Mouse (Mus musculus) urinary bladder, adult 2 months (tissue): ENCODE data around the gene Tbl1xr1. TPM values are rescaled to one million over a fixed set of nuclear protein-coding genes. Genes with fewer than 3 reads are reported as not detected.

Experiments
- DNase-seq: peaks from one replicate; pipeline ENCODE4 v3.0.0; 2022; ENCODE audit warnings: low spot score
- polyA plus RNA-seq: library from polyadenylated mRNA; depleted of rRNA; stranded (reverse); fragments of >200 nt; gene quantifications from 2 replicates; pipeline ENCODE4 v1.2.3, GENCODE M21; 2012; rRNA removed

Gene Tbl1xr1
- polyA plus RNA-seq, result 24.9 and 34.9 TPM in 2 replicates

DNA sequence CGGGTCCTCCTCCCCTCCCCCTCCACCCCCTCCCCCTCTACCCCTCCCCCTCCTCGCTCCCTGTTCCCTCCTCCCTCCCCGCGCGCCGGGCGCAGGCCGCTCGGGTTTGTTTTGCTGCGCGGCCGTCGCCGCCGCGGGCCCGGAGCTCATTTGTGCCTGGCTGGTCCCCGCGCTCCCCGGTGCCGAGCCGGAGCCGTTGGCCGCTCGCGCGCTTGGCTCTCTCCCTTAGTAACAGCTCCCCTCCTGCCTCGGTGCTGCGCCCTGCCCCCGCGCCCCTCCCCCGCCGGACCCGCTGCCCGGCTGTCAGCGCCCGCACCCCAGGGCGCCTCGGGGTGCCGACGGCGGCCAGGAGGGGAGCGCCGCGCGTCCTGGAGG lies at the start of gene Tbl1xr1:
Gene Tbl1xr1 (plus strand): TSS at position 92 of the 375 bp plus-strand sequence.
- peak; percentile 95 for DNase-seq

DNA sequence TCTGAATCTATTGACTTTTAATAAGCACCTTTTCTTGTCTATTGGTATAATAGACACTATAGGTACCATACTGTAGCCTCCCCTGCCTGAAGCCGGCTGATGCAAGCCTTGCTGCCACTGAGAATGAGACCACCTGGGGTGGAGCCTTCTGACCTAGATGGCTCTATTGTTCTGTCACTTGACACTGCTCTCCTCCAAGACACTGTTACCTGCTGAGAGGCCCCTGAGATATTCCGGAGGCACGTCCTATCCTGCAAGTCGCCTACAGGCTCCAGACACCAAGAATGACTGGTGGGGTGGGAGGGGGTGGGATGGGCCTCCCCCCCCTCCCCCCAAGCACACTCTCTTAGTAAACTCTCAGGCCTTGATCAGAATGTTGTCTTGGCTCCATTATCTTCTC lies 38.4 kb upstream of the Tbl1xr1 start:
- no peak for DNase-seq

DNA sequence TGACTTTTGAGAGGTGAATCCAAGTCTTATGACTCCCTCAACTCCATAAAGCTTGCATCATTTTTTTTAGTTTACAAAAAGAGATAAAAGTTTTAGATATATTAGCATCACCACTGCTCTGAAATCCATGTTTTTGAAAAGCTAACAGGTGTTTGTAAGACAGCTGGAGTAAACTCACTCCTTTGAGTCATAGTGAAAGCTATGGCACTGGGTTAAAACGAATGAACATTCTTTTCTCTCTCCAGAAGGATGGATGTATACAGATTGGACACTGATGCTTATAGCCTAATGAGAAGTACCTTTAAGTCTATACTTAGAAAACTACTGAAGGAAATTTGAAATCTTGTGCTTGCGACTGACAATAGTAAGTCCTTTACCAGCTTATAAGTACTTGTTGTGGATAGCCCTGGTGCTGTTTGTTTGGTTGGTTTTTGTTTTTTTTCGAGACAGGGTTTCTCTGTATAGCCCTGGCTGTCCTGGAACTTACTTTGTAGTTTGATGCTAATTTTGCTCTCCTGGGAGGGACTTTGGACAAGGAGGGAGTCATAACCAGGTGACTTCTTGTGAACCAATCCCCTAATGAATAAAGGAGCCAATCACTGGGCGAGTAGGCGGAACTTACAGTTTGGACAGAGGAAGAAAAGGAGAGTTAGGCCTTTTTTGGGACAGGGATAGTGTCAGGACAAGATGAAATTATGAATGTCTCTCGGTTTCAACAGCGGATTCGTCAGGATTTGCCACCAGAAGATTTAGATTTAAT lies 37.2 kb upstream of the Tbl1xr1 start:
- no peak for DNase-seq

DNA sequence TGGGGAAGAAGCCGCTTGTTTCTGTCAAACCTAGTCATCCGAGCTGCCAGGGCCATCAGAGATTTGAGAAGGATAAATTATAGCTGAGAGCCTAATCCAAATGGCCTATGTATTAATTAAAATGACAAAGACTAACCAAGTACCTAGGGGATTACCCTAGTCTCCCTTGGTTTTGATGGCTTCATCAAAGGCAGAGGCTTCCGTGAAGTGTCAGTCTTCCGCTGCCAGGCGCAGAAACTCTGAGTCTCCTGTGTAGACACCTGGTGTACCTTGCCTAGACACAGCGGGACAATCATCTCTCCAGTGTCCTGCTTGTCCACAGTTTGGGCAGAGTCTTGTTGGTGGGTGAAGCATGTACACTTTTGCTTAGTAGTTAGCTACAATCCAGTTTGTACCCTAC lies 35.8 kb upstream of the Tbl1xr1 start:
- no peak for DNase-seq

DNA sequence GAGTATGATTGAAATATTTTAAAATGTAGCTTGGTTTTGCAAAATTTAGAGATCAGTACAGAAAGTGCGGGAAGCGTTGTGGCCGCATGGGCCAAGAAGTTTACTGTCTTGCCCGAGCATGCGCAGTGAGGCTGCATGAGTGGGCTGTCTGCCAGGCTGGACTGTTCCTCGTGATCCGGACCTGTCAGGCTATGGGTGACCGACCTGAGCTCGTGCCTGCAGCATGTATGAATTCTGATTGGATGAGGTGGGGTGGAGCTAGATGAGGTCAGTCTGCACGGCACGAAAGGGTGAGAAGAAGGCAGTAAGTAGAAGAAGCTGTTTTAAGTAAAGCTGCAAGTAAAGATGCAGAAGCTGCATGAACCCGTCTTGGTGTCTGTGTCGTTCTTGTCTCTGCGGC lies 29.2 kb upstream of the Tbl1xr1 start:
- no peak for DNase-seq

DNA sequence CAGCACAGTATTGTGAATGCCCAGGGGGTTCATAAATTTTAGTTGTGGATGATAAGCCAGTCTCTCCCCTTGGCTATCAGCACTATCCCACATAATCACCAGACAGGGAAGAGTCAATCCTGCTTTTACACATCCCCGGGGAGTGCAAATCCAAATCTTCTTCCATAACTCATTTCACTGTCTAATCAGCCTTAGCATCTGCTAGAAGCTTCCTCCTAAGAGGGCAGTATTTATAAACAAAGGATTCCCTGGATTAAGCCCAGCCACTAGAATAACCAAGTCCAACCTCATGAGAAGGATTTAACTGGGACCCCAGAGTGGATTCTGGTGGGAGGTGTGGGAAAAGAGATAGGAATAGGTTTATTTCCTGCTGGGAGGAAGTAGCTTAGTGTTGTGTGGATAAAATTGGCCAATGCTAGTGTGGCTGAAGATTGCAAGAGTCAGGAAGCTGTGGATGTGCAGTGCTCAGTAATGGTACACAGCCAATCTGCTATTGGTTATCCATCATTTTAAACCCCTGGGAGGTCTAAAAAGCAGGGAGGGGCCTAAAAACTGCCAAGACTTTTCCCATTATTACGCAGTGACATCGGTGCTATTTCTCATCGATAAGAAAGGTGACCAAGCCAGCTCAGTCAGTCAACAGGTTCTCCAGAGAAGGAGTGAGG lies 19.7 kb upstream of the Tbl1xr1 start:
- no peak for DNase-seq

DNA sequence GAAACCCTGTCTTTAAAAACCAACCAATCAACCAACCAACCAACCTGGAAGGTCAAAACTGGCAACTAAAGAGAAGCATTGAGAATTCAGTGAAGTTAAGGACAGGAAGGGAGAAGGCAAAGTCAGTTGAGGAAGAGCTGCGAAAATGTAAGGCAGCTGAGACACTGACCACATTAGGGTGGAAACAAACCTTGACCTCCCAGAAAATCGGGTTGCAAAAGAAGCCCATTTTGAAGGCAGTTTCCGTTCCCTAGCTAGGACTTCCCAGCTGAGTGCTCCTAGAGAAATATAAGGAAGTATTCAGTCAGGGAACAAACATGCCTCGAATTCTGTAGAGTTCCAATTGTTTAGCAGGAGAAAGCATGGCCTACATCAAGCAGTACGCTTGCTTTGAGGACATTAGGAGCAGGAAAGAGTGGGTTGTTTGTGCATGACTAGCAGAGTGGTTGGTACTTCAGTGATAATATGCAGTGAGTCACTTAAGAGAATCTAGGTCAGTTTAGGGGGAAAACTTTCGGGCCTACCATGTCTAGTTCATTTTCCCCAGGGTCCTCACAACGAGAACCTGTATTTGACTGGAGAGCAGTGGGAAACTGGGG lies 18.1 kb upstream of the Tbl1xr1 start:
- DNase-seq, result no peak

DNA sequence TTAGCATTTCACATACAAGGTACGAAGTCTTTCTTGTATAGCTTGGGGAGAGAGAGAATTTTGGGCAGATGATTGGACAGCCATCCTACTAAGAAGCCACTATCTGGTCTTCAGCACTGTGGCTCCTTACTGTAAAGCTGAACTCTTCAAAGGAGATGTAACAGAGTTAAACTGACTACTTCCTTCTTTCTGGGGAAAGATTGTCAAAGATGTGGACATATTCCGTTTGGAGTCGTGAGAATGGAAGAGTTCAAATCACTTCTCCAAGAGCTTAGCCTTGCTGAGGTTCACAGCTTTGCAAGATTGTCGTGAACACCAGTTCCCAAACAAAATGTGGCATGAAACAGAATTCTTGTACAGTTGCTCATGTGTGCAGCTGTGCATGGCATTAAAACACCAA lies 15.3 kb upstream of the Tbl1xr1 start:
- no peak for DNase-seq

DNA sequence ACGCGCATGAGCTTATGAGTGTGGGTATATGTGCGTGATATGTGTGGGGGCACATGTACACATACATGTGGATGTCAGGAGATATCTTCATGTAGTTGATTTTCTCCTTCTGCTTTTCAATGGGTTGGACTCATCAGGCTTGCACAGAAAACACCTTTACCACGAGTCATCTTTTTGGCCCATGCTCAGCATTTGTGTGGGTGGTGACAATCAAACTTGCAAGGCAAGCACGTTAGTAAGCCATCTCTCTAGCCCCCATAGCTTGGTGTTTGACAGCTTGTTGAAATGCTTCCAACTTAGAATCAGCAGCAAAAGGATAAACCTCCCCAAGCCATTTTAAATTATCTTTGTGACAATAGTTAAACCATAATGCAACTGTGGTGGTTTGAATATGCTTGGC lies 7.8 kb upstream of the Tbl1xr1 start:
- DNase-seq, result no peak

DNA sequence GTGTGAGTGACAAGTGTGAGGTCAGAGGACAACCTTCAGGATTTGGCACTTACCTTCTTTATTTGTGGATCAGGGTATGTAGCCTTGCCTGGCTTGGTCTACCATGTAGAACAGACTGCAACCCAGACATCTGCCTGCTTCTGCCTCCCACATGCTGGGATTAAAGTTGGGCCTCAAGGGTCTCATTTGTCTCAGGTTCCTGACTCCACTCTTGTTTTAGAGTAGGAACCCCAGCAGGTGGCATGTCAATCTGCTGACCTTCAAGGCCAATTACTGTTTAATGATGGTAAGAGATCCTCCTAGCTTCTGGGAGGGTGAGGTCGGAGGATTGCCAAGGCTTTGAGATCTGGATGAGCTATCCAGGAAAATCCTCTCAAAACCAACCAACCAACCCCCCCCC lies 2.5 kb upstream of the Tbl1xr1 start:
- DNase-seq, result no peak

DNA sequence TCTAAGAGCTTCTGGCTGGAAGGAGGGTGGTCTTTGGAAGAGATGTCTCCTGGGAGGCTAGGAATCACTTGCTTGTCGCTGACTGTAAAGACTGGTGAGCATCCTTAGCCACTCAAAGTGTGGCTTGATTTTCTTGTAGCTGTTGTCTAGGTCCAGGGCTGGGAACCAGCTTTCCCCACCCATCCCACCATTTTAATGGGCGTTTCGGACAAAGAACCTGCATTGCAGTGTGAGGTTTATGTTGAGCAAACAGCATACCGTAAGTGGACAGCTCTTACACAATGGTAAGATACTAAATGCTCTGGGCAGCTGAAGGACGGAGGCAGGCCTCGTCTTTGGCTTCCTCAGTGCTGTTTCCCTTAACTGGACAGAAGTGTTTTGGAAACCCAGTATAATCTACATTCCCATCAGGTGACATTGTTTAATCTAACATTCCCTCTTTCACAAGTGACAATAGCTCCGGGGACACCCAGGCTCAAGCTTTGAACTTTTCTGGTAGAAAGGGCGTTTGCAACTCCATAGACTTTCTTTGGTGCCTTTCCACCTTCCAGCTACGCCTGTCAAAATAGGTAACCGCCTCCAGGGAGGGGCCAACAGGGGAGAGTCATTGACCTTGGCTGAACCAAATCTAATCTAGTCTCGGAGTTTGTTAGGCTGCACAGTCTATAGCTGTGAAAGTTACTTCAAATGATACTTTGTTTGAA lies 1.7 kb upstream of the Tbl1xr1 start:
- no peak for DNase-seq

DNA sequence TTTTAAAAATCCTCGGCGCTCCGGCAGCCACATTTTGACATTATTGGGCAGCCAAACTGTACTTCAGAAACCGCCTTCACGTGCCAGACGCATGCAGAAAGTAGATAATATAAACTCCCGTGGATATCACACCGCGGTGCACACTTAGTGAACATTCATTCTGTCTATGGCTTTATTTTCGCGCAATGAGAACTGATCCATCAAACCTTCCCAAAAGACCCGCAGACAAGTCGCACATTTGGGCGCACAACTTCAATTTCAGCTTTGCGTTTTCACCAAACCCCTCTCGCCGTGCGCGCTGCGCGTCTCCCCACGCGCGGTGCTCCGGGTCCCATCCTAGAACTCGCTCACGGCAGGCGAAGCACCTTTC lies 950 bp upstream of the Tbl1xr1 start:
- DNase-seq, result no peak

DNA sequence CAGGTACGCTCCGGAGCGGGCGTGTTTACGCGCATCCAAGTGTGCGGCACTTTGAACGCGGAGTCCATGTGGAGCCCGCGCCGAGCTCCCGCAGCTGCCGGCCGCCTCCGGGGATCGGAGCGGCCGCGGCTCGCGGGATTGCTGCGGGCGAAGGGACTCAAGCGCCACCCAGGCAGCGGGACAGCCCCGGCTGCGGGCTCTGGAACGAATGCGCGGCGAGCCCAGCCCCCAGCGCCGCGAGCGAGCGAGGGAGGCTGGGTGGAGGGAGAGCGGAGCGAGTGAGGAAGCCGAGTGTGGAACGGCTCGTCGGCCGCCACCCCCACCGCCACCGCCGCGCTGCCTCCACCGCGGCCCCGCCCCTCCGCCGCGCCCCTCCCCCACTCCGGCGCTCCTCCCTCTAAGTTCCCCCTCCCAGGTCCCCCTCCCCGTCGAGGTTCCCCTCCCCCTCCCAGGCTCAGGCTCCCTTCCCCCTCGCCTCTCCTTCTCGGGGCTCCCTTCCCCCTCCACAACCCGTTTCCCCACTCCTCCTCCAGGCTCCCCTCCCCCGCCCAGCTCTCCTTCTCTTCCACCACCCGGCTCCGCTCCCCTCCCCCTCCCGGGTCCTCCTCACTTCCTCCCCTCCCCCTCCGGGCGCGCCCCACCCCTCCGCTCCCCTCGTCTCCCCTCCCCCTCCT lies 428 bp upstream of the Tbl1xr1 start:
- DNase-seq, result peak; percentile 80

DNA sequence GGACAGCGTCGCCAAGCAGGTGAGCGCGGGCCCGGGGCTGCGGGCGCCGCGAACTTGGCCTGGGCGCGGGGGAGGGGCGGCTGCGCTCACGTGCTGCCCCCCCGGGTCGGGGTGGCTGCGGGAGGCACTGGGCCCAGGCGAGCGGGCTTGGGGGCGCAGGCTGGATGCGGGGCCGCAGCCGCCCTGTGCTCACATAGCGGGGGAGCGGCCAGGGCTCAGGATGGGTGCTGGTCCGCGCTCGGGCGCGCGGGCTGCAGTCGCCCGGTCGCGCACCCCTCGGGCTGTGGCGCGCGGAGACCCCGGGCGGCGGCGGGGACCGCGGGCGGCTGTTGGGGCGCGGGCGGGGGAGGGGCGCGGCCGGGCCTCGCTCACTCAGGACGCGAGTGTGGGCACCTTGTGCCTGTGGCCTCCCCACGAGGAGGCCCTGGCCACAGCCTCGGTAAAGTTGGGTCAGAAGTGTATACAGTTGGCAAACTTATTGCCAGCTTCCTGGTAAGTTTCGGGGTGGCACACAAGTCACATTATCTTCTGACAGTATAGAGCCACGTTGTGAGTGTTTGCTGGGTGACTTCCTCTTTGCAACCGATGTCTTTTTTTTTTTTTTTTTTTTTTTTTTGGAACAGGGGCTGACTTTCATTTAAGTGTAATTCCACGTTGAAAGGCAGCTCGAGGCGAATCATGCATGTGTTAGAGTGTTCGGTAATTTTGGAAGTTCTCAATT lies 644 bp downstream of the Tbl1xr1 start:
- no peak for DNase-seq

DNA sequence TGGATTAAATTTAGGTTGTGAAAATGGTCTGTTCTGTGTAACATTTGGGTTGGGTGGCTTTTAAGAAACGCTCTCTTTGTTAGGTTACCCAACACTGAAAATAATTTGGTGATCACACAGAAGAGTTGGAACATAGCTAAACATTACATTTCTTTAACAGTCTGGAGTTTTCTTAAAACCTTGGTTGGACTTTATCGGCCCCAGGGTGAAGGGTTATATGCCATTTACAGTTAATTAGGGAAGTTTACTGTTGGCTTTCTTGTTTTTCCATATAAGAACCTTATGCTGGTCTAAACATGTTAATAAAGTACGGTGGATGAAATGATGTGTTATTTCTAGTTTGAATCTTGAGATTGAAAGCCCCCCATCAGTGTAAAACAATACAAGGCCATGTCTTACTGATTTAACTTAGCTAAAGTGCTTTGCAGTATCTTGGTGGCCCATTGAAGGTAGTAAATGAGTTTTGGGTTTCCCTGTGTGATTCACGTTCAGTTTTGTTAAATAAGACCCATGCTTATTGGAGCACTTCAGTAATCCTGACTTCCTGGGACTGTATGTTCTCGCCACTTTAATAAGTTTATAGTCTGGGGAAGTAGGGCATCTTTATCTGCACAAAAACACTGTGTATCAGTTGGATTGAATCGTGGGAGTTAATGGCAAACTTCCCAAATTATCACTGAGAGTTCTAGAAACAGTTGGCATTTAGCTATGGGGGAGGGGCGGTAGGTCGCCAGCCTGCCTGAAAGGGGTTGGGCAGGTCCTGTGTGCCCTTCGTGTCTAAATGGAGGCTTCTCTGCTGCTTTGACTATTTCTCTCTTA lies 1.4 kb downstream of the Tbl1xr1 start:
- no peak for DNase-seq

DNA sequence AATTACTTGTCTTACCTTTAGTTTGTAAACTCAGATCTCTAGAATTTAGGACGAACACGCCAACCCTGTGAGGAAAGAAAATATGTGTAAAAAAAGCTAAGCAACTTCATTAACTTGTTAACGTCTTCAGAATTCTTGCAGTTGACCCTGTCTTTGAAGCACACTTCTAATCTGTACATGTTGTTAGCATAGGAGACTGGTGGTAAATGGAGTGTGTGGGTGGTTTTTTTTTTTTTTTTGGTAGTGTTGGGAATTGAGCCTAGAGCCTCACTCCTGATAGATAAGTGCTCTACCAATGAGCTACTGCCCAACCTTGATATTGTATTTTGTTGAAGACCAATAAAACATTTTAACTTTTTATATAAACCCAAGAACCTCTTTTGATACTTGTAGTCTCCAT lies 2.1 kb downstream of the Tbl1xr1 start:
- DNase-seq, result no peak

DNA sequence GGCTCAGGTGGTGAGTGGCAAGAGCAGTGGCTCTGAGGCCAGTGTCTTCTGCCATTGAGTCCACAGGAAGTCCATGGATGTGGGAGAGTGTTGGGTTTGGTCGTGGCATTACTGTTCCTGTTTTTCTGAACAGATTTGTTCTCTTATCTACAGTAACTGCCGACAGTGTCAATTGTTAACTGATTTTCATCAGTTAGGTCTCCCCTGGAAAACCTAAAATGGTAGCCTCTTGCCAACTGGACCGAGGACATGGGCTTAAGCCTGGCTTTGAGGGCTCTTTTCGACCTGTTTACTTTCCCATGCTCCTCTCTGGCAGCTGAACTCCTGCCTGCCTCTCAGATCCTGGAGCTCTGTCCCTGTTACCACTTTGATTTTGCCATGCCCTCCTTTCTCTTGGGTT lies 5.4 kb downstream of the Tbl1xr1 start:
- DNase-seq, result no peak

DNA sequence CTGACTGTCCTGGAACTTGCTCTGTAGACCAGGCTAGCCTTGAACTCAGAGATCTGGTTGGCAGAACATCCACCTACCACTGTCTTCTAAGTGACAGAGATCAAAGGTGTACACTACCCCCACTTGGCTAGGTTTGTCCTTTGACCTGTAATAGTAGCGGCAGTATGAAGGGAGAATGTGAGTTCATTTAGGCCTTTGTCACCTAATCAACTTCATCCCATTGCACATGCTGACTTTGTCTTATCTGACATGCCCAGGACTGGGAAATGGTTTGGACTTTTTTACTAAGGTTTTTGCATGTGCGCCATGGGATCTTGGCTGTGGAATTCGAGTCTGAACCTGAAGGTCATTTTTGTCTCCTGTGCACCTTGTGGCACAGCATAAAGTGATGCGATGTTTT lies 6.4 kb downstream of the Tbl1xr1 start:
- no peak for DNase-seq

DNA sequence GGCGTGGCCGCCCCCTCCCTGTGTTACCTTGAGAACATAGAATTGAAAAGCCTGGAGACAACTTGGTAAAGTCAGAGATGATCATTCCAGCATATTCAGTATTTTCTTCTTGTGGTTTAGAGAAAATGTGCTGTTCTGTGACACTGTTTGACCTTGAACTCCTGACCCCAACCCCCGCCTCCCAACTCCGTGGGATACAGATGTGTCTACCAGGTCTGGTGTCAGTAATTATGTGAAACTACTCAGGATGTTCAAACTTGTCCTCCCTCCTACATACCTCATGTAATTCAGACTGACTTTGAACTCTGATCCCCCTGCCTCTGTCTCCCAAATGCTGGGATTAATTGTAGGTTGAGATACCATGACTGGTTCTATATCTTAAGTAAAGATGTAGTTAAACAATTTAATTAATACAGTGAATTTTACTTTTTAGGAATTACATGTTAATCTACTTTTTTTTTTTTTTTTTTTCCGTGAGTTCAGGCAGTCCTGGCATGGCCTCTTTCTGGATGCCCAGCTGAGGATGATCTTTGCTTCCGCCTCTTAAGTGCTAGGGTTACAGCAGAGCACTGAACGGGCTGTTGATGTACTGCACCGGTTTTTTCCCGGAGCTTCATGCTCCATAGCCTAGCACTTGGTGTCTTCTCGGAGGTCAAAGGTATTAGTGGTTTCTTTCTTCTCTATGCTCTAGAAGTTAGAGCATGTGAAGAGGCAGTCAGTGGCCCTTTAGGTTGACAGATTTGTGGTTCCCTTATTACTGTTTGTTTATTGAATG lies 8.0 kb downstream of the Tbl1xr1 start:
- DNase-seq, result no peak

DNA sequence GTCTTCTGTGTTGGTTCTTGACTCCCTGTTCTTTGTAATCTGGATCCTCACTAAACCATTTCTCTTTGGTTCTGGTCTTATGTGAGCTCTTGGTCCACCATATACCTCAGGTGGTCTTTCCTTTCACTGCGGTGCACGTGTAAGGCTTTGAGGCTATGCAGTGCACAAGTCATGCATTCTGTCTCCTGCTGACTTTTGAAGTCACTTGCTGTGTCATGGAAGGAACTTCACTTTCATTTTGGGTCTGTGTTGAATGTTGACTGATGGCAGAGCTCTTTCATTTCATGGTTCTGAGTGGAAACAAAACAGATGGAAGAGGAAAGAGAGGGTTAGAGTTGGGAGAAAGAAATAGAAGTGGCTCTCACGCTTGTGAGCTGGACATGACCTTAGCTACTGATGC lies 13.4 kb downstream of the Tbl1xr1 start:
- DNase-seq, result no peak
